Mouse (Mus musculus) hindbrain, embryonic 15.5 days (tissue): Measurements from ENCODE around the gene Sugct. TPM values are rescaled to one million over a fixed set of nuclear protein-coding genes. Genes with fewer than 3 reads are reported as not detected.
"Not testable (repeated sequence)": the region's sequence is repeated elsewhere in the genome, so short reads cannot be mapped to it uniquely, and the experiment has no call there.

Source experiments
- ATAC-seq: fragments of 200-750 bp; cut with Nextera tagmentation; 2 replicates; pipeline ENCODE4 v1.8.0; 2017; ENCODE audit warnings: low read depth, moderate number of reproducible peaks, moderate TSS enrichment; ENCODE audit not compliant: low FRiP score
- H3K27ac ChIP-seq: fragments of 300-500 bp; sonication (generic); replicated peaks from 2 replicates; pipeline ENCODE4 v1.5.1; 2015; ENCODE audit warnings: mild to moderate bottlenecking, inconsistent platforms
- H3K27me3 ChIP-seq: fragments of 300-500 bp; sonication (generic); 2 replicates; pipeline ENCODE4 v1.6.1; 2015; ENCODE audit warnings: control low read depth, inconsistent platforms
- H3K36me3 ChIP-seq: fragments of 300-500 bp; sonication (generic); 2 replicates; pipeline ENCODE4 v1.6.1; 2015; ENCODE audit warnings: control low read depth, inconsistent platforms
- H3K4me1 ChIP-seq: fragments of 300-500 bp; sonication (generic); replicated peaks from 2 replicates; pipeline ENCODE4 v1.6.1; 2015; ENCODE audit warnings: control low read depth, inconsistent platforms
- H3K4me2 ChIP-seq: fragments of 300-500 bp; sonication (generic); 2 replicates; pipeline ENCODE4 v1.6.1; 2015; ENCODE audit warnings: moderate library complexity, mild to moderate bottlenecking, inconsistent platforms
- H3K4me3 ChIP-seq: fragments of 300-500 bp; sonication (generic); 2 replicates; pipeline ENCODE4 v1.5.1; 2015; ENCODE audit warnings: mild to moderate bottlenecking, inconsistent platforms
- H3K9ac ChIP-seq: fragments of 300-500 bp; sonication (generic); 2 replicates; pipeline ENCODE4 v1.6.1; 2015; ENCODE audit warnings: inconsistent platforms
- H3K9me3 ChIP-seq: fragments of 300-500 bp; sonication (generic); 2 replicates; pipeline ENCODE4 v1.6.1; 2016; ENCODE audit warnings: control low read depth, inconsistent platforms
- WGBS: fragments of 180-500 bp; shearing (Covaris S2); methylation state at CpG from one replicate; pipeline ENCODE4 v1.1.7; 2015; 5-methylcytosine and 5-hydroxymethylcytosine counted together
- polyA plus RNA-seq: library from polyadenylated mRNA; unstranded; fragments of >200 nt; fragmentation: Nextera tagmentation; extraction: Ambion mirVana; gene quantifications from 2 replicates; pipeline ENCODE4 v1.2.1, GENCODE M21; 2015

The Sugct gene
- polyA plus RNA-seq, 1 experiment from 2014 or later = 2.6 TPM

DNA sequence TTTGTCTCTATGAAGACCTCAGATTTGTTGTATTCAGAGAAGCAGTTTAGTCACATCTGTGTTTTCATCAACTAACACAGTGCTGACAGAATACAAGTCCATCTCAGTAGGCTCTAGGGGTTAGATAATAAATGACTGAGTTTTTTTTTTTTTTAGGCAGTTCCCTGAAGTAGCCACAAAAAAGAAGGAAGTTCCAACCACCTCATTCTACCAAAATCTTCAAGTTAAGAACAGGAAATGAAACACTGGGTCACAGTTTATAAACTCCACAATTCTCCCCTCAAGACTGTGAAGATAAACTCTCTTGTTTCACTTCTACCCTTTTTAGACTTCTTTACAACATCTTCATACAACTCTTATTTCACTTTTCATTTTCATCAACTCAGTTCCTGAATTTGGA lies 783.1 kb downstream of the Sugct start:
- no peak for ATAC-seq
- no peaks in the 10 kb centered on the region for H3K9me3 ChIP-seq
- H3K27me3 ChIP-seq = no peaks in the 10 kb centered on the region
- no peak overlapping the region for H3K4me2 ChIP-seq
- H3K36me3 ChIP-seq = no peaks in the 10 kb centered on the region
- no peak overlapping the region for H3K9ac ChIP-seq
- H3K27ac ChIP-seq = no peak overlapping the region
- no peak overlapping the region for H3K4me3 ChIP-seq
- no peaks in the 10 kb centered on the region for H3K4me1 ChIP-seq

DNA sequence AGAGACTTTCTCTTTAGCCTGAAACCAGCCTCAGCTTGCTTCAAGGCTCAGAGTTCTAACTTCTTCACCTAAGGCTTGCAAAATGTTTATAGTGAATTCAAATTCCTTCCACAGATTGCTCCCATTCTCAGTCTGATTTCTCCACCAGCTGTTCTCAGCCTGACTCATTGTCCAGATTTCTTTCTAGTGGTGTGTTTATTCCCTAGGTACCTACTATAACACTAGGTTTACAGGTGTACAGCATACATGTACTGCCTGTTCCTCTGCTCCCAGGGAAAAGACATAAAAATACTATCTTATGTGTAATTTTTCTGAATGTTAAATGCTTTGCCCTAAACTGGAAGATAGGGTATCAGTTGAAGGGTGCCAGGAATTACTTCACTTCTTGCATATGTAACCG lies 788.4 kb downstream of the Sugct start:
- H3K27ac ChIP-seq = no peak overlapping the region
- H3K4me2 ChIP-seq = no peak overlapping the region
- H3K9me3 ChIP-seq = no peaks in the 10 kb centered on the region
- ATAC-seq = no peak
- no peaks in the 10 kb centered on the region for H3K27me3 ChIP-seq
- no peak overlapping the region for H3K4me3 ChIP-seq
- H3K9ac ChIP-seq = no peak overlapping the region
- 96% methylated on average over 1 of the region's 1 CpGs for WGBS
- no peaks in the 10 kb centered on the region for H3K36me3 ChIP-seq
- H3K4me1 ChIP-seq = no peaks in the 10 kb centered on the region

DNA sequence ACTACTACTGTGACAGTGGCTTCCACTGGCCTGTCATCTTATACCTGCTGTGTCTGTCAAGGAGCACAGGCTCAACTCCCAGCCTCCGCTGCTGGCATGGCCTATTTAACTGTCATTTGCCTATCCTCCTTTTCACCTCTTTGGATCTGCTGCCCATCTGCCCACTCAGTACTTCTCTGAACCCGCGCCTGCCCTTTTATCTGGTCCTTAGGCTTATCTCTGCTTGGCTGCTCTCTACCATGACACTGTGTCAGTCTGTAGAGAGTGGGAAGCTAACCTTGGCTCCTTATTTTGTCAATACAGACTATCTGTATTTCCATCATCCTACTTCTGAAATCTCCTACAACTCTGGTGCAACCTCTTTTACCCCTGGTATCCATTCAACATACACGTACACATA lies 793.9 kb downstream of the Sugct start:
- Histone ChIP-seq H3K36me3 (no peaks in the 10 kb centered on the region), H3K27ac (no peak overlapping the region), H3K9ac (no peak overlapping the region), H3K4me2 (no peak overlapping the region), H3K4me3 (no peak overlapping the region), H3K9me3 (no peaks in the 10 kb centered on the region), H3K27me3 (no peaks in the 10 kb centered on the region), H3K4me1 (no peaks in the 10 kb centered on the region)
- ATAC-seq = no peak
- WGBS = 87% methylated on average over 4 of the region's 4 CpGs

DNA sequence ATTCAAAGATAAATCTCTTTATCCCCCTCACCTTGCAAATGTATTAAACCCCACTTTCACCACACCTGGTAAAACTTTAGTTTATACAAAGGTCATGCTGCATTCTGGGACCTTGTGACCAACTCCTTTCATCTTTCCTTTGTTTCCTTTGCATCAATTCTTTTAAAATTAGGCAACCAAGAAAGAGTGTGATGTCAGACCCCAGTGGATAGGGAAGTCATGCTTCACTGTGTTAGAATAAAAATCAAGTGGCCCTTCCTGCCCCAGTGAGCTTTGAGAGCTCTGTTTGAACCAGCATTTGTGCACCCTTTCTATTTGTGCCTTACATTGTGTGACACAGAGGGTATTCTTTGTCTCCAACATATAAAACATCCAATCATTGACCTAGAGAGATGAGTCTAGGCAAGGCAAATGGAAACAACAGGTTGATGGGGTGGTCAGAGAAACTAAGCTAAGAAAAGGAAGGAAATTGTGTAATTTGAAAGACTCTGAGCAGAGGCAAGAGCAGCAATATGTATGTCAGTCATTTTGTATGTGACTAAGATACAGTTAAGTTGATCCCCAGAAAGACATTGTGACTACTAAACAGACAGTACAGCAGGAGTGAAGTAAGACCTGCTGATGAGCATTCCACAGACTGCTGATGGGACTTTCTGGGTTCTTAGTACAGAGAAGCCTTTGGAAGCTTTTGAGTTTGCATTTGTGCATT lies 797.1 kb downstream of the Sugct start:
- no peak overlapping the region for H3K4me3 ChIP-seq
- no peaks in the 10 kb centered on the region for H3K4me1 ChIP-seq
- no peaks in the 10 kb centered on the region for H3K27me3 ChIP-seq
- no peak overlapping the region for H3K9ac ChIP-seq
- ATAC-seq = no peak
- H3K4me2 ChIP-seq = no peak overlapping the region
- H3K27ac ChIP-seq = no peak overlapping the region
- H3K9me3 ChIP-seq = no peaks in the 10 kb centered on the region
- H3K36me3 ChIP-seq = no peaks in the 10 kb centered on the region

DNA sequence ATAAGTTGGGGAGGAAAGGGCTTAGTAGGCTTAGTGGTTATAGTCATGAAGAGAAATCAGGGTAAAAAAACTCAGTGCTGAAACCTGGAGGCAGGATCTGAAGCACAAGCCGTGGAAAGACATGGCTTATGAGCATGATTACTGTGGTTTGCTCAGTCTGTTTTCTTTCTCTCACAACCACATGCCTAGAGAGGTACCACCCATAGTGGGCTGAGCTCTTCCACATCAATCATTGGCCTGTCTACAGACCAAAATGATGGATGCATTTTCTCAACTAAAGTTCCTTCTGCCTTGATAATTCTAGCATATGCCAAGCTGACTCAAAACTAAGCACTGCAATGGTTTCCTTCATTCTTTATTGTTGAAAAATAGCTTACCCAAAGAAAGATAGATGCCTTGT lies 817.3 kb downstream of the Sugct start:
- Histone ChIP-seq H3K27ac (no peak overlapping the region), H3K9ac (no peak overlapping the region), H3K9me3 (no peaks in the 10 kb centered on the region), H3K4me1 (no peaks in the 10 kb centered on the region), H3K4me2 (no peak overlapping the region), H3K27me3 (no peaks in the 10 kb centered on the region), H3K4me3 (no peak overlapping the region), H3K36me3 (no peaks in the 10 kb centered on the region)
- ATAC-seq = no peak
- 77% methylated on average over 1 of the region's 1 CpGs for whole genome bisulfite sequencing

DNA sequence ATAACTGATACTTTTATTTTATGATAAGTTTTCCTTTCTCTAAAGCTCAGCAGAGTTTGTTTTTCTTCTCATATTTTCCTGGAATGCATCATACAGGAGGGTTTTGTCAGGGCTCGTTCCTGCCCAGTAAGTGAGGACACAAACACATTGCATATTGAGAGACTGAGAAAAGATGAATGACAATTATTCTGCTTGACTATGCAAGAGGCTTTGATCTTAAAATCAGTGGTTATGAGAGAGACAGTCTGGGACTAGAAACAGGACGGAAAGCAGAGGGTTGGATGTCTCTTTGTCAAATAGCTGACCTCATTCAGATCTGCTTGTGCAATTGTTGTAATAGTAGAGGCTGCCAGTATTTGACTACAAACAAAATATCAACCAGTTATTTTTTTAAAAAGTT lies 835.4 kb downstream of the Sugct start:
- Histone ChIP-seq H3K9ac (no peak overlapping the region), H3K27me3 (no peaks in the 10 kb centered on the region), H3K27ac (no peak overlapping the region), H3K4me3 (no peak overlapping the region), H3K36me3 (no peaks in the 10 kb centered on the region), H3K4me1 (no peaks in the 10 kb centered on the region), H3K4me2 (no peak overlapping the region), H3K9me3 (no peaks in the 10 kb centered on the region)
- WGBS = 54% methylated on average over 2 of the region's 2 CpGs
- ATAC-seq = no peak

DNA sequence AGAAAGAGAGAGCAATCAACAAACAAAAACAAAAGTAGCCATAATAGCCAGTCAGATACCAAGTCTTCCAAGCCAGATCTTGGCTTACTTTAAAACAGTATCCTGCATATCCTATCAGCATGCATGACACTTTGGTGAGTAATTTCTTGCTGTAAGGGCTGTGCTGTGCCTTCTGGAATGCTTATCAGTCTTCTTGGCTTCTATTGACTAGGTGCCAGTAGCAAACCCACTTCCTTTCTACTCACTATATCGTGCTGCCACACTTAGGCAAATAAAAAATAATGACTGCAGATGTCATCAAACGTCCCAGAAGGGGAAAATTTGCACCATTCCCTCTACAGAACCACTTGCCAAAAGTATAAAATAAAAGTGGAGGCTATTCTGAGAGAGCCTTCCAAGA lies 848.1 kb downstream of the Sugct start:
- Histone ChIP-seq H3K4me2 (no peak overlapping the region), H3K9ac (no peak overlapping the region), H3K36me3 (no peaks in the 10 kb centered on the region), H3K27ac (no peak overlapping the region), H3K4me1 (no peaks in the 10 kb centered on the region), H3K4me3 (no peak overlapping the region), H3K27me3 (no peaks in the 10 kb centered on the region), H3K9me3 (no peaks in the 10 kb centered on the region)
- 70% methylated on average over 2 of the region's 2 CpGs for WGBS
- no peak for ATAC-seq

DNA sequence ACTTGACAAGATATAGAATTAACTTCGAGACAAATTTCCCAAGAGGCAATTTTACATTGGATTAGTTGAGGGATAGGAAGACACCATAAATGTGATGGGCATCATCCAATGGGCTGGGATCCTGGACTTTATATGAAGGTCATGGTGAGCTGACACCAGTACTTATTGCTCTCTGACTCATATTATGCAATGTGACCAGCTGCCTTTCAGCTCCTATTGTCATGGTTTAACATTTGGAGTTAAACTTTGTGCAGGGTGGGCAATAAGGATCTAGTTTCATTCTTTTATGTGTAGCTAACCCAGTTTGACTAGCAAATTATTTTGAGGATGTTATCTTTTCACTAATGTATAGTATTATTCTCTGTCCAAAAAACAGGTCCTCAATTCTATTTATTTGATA lies 854.4 kb downstream of the Sugct start:
- 88% methylated on average over 1 of the region's 1 CpGs for WGBS
- no peaks in the 10 kb centered on the region for H3K36me3 ChIP-seq
- no peaks in the 10 kb centered on the region for H3K4me1 ChIP-seq
- no peak overlapping the region for H3K4me3 ChIP-seq
- H3K9me3 ChIP-seq = no peaks in the 10 kb centered on the region
- H3K9ac ChIP-seq = no peak overlapping the region
- ATAC-seq = no peak
- H3K27me3 ChIP-seq = no peaks in the 10 kb centered on the region
- H3K27ac ChIP-seq = no peak overlapping the region
- no peak overlapping the region for H3K4me2 ChIP-seq

DNA sequence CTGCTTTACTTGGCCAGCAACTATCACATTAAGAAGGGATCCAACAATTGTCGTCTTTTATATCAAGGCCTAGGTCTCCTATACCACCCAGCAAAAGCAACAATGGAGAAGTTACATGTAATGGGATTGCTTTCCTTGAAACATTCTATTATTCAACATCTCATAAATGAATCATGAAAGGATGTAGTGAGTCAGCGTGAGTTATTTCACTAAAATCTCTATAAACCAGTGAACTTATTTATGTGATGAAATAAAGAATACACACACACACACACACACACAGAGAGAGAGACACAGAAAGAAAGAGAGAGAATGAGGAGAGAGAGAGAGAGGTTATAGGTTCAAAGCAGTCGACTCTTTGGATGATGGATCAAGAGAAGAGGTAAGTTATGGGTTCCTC lies 856.9 kb downstream of the Sugct start:
- 88% methylated on average over 3 of the region's 3 CpGs for WGBS
- Histone ChIP-seq H3K27me3 (no peaks in the 10 kb centered on the region), H3K4me2 (no peak overlapping the region), H3K4me1 (no peaks in the 10 kb centered on the region), H3K9ac (no peak overlapping the region), H3K4me3 (no peak overlapping the region), H3K27ac (no peak overlapping the region), H3K36me3 (no peaks in the 10 kb centered on the region), H3K9me3 (no peaks in the 10 kb centered on the region)
- no peak for ATAC-seq

DNA sequence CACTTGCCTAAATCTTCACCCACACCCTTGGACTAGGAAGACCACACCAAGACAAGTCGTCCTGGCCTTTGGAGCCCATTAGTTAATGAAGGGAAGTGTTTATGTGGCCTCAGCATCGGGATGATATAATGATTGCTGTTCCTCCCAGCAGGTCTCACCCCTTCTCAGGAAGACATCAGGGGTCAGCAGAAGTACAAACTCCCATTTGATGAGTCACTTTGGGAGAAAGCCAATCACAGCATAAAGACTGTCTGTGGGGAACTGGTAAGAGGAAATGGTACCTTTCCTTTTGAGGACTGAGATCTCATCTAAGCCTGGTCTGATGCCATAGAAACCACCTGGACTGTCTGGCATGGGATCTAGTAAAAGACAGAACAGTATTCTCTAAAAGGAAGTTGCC lies 860.2 kb downstream of the Sugct start:
- 75% methylated on average over 2 of the region's 2 CpGs for WGBS
- Histone ChIP-seq H3K9me3 (no peaks in the 10 kb centered on the region), H3K9ac (no peak overlapping the region), H3K4me2 (no peak overlapping the region), H3K27ac (no peak overlapping the region), H3K36me3 (no peaks in the 10 kb centered on the region), H3K4me3 (no peak overlapping the region), H3K27me3 (no peaks in the 10 kb centered on the region), H3K4me1 (no peaks in the 10 kb centered on the region)
- ATAC-seq = no peak

DNA sequence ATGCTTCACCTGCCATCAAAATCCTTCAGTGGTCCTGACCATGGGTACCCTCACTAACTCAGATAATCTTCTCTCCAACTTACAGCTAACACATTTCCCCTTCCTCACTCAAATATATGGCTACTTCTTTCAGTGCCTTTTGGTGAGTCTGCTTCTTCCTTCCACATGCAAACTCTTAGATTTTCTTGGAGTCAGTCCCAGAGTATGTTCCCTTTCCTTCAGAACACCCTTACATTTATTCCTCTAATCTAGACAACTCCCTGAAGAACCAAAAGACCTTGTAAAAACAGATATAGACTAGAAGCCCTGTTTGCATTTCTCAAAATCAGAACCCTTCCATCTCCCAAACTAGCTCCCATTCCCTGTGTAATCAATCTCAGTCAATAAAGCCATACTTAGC lies 862.3 kb downstream of the Sugct start:
- H3K4me1 ChIP-seq = no peaks in the 10 kb centered on the region
- H3K4me2 ChIP-seq = no peak overlapping the region
- H3K9me3 ChIP-seq = no peaks in the 10 kb centered on the region
- H3K27ac ChIP-seq = no peak overlapping the region
- H3K36me3 ChIP-seq = no peaks in the 10 kb centered on the region
- H3K9ac ChIP-seq = no peak overlapping the region
- H3K27me3 ChIP-seq = no peaks in the 10 kb centered on the region
- H3K4me3 ChIP-seq = no peak overlapping the region
- no peak for ATAC-seq

DNA sequence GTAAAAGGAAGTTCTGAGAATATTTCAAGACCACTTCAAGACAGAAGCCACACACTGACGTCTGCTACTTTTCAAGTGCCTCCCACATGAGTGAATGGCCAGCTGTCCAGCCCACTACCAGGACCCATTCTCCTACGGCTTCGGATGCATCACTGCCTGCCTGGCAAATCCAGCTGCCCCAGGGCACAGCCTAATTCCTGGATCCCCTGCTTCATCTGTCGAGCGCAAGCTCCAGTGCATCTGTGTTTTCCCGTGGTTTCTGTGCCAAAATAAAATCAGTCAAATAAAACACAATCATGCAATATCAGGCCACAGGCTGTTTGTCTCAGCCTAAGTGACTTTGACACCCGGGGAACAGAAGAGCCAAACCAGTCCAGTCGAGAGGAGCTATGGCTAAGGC lies 863.5 kb downstream of the Sugct start:
- WGBS = 64% methylated on average over 8 of the region's 8 CpGs
- H3K36me3 ChIP-seq = no peaks in the 10 kb centered on the region
- ATAC-seq = peak; percentile 56

DNA sequence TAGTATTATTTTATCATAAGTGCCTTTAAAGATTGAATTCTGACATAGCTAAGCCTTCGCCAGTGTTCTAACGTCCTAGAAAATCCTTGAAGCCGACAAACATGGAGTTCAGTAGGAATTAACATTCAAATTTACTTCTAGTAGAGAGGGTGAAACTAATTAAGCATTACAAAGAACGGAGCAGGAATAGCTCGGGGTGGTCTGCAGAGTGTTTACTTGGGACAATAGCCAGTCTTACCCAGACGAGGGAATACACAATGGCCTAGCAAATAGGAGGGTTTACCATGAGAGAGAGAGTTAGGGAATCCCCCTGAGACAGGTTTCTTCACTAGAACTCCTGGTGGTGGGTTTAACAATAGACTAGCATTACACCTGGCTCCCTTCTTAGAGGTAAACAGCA lies 865.1 kb downstream of the Sugct start:
- H3K27me3 ChIP-seq, H3K36me3 ChIP-seq, H3K9me3 ChIP-seq, H3K27ac ChIP-seq, ATAC-seq, H3K4me3 ChIP-seq, H3K4me1 ChIP-seq, H3K9ac ChIP-seq, H3K4me2 ChIP-seq: not testable (repeated sequence)
- WGBS = 26% methylated on average over 6 of the region's 6 CpGs

More for the DNA sequence above, 863.5 kb downstream of the Sugct start:
- H3K4me2 ChIP-seq = no peak overlapping the region
- no peak overlapping the region for H3K27ac ChIP-seq
- no peaks in the 10 kb centered on the region for H3K4me1 ChIP-seq
- no peaks in the 10 kb centered on the region for H3K27me3 ChIP-seq
- no peak overlapping the region for H3K4me3 ChIP-seq
- H3K9ac ChIP-seq = no peak overlapping the region
- H3K9me3 ChIP-seq = no peaks in the 10 kb centered on the region
